Mouse (Mus musculus) urinary bladder, postnatal 10 days (tissue): ENCODE data around the gene Hoxd4.
A peak's percentile ranks its signal among the peaks of the same experiment; 100 is the strongest.

Source experiments
- DNase-seq: peaks from one replicate; pipeline ENCODE4 v3.0.0; 2022; ENCODE audit warnings: low spot score

The Hoxd4 gene

DNA sequence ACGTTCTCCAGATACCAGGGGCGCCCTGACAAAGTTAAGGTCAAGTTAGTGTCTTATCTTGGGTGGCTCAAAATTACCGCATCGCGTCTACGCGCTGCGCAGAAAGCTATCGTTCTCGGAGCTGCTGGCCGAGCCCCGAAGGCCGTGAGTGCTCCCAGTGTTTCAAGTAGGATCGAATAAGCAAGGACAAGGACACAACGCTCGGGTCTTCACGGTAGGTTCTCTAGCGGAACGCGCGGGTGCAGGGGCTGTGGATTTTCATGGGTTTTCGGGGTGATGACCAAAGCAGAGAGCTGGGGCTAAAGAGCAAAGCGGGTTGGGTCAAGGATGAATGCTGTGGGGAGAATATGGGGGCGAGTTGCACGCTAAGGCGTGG lies 32.1 kb upstream of the Hoxd4 start:
- no peak for DNase-seq

GRCm38 (mm10) chr2:74679980-74680379 lies 31.7 kb upstream of the Hoxd4 start:
- DNase-seq = no peak

GRCm38 (mm10) chr2:74680561-74681398 lies 30.9 kb upstream of the Hoxd4 start:
- no peak for DNase-seq

- no peak for DNase-seq
These were observed 29.9 kb upstream of the Hoxd4 start for GRCm38 (mm10) chr2:74681594-74682531.

- no peak for DNase-seq
These were observed 28.9 kb upstream of the Hoxd4 start for GRCm38 (mm10) chr2:74682796-74683195.

DNA sequence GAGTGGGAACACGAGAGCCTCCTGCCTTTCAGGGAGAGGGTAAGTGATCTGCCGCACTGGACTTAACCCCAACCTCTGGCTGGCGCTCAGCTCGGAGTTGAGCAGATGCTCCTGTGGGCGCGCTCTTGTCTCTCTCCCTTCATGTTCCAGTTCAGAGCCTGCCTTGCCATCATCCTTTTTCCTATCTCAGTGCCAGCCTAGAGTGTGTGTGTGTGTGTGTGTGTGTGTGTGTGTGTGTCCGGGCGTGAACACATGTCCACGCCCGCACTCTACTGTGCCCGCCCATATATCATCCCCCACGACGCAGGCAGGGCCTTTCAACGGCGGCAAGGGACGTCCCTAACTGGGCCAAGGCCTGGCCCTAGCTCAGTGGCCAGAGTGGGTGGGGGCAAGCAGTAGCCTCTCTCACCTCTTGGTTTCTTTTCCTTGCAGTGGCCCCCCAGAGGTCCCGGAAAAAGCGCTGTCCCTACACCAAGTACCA lies 28.2 kb upstream of the Hoxd4 start:
- DNase-seq = no peak

GRCm38 (mm10) chr2:74684106-74684505 lies 27.6 kb upstream of the Hoxd4 start:
- DNase-seq = no peak

DNA sequence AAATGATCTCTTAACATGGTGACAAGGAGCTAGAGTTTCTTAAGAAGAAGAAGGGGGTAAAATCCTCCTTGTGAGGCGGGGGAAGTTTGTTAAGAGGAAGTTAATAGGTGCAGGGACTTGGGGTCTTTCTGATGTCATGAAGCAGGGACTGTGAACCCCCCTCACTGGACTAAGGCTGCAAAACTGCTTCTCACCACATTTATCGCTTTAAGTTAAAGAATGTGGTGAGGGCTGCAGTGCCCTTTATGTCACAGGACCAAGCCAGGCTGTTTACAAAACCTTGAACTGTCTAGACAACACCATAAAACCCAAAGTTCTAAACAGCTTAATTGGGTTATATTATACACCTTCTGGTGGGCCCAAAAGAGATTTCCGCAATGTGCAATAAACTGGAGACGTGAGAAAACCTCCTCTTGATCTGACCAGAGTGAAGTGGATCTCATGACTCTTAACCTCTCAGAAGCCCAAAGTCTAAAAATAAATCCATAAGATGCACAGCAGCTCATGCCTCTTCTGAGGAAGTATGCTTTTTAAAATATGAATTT lies 26.6 kb upstream of the Hoxd4 start:
- no peak for DNase-seq

DNA sequence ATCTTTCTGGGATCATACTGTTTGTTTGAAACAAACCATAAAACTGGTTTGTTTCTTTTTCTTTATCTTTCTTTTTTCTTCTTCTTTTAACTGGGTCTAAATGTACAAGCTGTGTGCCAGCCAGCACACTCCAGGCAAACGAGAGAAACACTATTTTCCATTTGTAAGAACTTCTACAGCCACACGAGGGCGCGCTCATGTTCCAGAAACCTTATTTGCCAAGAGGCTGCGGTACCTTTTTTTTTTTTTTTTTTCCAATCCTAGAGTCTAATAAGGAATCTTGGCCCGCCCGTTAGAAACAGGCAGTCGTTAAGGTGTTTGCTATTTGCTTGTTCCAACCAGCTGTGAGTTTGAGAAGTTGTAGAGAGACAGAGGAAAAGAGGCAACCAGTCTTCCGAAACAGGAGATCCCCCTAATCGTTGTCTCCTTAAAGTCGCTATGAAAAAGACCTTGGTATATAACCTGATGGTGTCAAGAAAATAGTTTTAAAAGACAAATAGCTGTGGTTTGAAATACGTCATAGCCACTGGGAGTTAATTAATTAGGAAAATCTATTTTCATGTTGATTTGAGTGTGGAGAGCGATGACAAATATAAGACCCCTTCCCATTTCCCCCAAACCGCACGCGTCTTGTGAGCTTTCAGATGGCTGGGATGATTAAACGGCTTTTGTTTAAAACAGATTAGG lies 25.3 kb upstream of the Hoxd4 start:
- no peak for DNase-seq

DNA sequence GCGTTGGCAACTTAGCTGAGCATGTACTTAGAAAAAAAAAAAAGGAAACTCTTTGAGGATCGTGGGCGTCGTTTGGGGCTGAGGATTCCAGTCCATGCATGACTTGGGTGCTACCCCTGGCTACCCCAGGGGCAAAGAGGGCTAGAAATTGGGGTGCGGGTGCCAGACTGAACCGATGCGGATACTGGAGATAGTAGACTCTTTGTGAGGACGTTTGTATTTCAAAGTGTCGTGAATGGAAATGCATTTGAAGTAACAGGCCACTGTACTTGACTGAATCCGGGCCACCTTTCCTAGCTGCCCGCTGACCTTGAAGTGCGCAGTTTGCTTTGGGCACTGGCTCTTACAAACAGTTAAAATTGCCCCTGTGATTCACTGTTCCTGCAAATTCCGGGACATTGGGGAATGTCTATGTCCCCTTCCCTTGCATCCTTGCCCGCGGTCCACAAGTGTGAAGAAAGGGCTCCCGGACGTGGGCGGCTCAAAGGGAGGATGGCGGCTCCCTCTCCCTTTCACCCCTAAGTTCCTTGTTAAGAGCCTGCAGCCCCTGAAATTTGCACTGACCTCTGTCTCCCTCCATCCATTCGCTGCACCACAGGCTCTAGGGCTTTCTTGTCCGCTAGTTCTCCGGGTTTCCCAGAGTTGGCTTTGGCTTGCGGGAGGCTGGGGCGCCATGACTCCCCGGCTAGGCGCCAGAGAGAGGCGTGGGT lies 24.6 kb upstream of the Hoxd4 start:
- no peak for DNase-seq

GRCm38 (mm10) chr2:74687698-74688555 lies 23.8 kb upstream of the Hoxd4 start:
- DNase-seq = no peak

DNA sequence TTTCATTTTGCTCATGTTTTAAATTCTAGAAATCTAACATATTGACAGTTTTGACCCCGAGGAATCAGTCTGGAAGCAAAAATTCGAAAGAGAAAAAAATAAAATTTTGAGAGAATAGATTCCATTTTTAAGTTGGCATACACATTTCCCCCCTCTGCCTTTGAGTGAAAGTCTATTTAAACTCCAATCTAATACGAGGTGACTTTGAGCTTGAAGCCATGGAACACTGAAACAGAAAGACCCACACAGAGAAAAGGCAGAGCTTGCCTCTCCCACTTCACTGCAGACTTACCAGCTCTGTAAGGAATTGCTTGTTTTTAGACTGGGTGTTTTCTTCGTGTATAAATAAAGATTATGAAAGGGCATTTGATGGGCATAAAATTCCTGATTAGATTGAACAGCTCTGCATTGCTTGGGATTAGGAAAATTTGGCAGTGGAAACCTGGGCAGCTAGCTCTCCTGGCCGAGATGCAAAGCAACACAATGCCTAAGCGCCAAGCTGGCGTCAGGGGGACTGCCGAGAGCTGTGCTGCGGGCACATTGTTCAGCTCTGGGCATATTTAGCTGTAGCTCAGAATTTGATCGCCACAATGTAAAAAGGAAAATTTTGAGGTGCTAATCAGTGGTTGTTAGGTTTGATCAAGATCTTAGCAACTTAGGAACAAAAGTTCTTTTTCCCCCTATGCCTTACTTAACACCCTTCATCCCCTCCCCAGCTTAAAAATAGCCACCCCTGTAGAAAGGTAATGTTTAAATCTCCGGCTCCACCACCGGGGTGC lies 22.7 kb upstream of the Hoxd4 start:
- DNase-seq = no peak

GRCm38 (mm10) chr2:74689574-74690337 lies 22.0 kb upstream of the Hoxd4 start:
- no peak for DNase-seq

DNA sequence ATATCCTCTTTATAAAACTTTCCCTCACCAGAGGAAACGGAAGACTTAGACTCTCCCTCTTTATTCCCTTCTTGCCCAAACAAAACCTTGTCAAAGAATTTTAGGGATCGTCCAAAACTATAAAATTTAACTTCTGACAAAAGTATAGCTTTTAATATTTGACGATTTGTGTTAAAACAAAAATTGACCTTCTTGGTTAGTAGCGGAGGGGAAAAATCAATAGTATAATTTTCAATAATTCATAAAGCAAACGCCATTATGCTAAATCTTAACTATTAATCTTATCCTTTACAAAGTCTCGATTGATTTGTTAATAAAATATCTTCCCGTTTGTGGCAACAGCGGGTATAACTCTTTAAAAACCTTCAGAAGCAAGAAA lies 21.4 kb upstream of the Hoxd4 start:
- no peak for DNase-seq

GRCm38 (mm10) chr2:74691022-74691951 lies 20.4 kb upstream of the Hoxd4 start, which contains the start of gene Hoxd10:
Gene Hoxd10, plus strand, starts transcription at chr2:74691924.
- peak; percentile 37 for DNase-seq

DNA sequence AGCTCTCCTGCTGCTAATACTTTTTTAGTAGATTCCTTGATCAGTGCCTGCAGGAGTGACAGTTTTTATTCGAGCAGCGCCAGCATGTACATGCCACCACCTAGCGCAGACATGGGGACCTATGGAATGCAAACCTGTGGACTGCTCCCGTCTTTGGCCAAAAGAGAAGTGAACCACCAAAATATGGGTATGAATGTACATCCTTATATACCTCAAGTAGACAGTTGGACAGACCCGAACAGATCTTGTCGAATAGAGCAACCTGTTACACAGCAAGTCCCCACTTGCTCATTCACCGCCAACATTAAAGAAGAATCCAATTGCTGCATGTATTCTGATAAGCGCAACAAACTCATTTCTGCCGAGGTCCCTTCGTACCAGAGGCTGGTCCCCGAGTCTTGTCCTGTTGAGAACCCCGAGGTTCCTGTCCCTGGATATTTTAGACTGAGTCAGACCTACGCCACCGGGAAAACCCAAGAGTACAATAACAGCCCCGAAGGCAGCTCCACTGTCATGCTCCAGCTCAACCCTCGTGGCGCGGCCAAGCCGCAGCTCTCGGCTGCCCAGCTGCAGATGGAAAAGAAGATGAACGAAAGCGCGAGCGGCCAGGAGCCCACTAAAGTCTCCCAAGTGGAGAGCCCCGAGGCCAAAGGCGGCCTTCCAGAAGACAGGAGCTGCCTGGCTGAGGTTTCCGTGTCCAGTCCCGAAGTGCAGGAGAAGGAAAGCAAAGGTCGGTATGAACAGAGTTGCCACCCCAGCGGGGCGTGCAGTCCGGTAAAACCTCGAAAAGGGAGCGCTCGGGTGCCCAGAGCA lies 19.5 kb upstream of the Hoxd4 start:
- DNase-seq = no peak
